Mouse (Mus musculus): ENCODE results near the gene Slc13a2. TPM values are rescaled to one million over a fixed set of nuclear protein-coding genes. Genes with fewer than 3 reads are reported as not detected.

The Slc13a2 gene
- polyA plus RNA-seq, 1 experiment from 2014 or later: 31.4 TPM

- Histone ChIP-seq H3K27ac (ENCODE audit: low read depth, low read length) (no peak overlapping the region), H3K9ac (ENCODE audit: low read depth, low read length) (no peak overlapping the region), H3K36me3 (ENCODE audit: control insufficient read depth, insufficient read depth) (no peaks in the 10 kb centered on the region), H3K4me3 (ENCODE audit: low read depth, low read length) (no peak overlapping the region), H3K27me3 (replicated peaks; ENCODE audit: control insufficient read depth, insufficient read depth, low read length) (0 out of 2 replicates have a peak, but pooled peaks cover 3% of the 10 kb centered on the region), H3K9me3 (ENCODE audit: control insufficient read depth) (no peaks in the 10 kb centered on the region), H3K4me1 (replicated peaks; ENCODE audit: control insufficient read depth, insufficient read depth, low read length) (no peaks in the 10 kb centered on the region), H3K4me2 (replicated peaks; ENCODE audit: low read depth) (no peak overlapping the region)
- no peak for ATAC-seq
- 31% methylated on average over 5 of the region's 5 CpGs for WGBS
- TF ChIP-seq CTCF (IDR thresholded peaks at IDR 0.05; ENCODE audit: low read depth): peak; percentile 85
These were observed 33.3 kb upstream of the Slc13a2 start for GRCm38 (mm10) chr11:78455308-78455707.

DNA sequence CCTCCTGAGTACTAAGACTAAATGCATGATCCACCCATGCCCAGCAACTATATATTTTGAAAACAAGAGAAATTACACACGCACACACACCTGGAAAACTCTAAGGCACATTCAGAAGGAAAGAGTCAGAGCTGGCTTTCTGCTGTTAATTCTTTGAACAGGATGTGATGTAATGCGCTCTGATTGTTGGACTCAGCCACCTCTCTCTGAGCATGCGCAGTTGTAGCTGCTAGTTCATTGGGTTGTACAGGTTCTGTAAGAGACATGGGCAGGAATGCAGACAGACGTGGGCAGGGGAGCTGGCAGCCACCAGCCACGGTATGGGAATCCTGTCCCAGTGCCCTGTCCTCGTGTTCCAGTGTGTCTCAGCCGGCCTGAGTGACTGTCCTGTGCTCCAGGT is 32.3 kb upstream of the Slc13a2 start:
- no peak for TF ChIP-seq CTCF (IDR thresholded peaks at IDR 0.05; ENCODE audit: low read depth)
- WGBS: 69% methylated on average over 7 of the region's 7 CpGs
- no peak overlapping the region for H3K27ac ChIP-seq (ENCODE audit: low read depth, low read length)
- H3K36me3 ChIP-seq (ENCODE audit: control insufficient read depth, insufficient read depth): no peaks in the 10 kb centered on the region
- no peak overlapping the region for H3K4me2 ChIP-seq (replicated peaks; ENCODE audit: low read depth)
- 0 out of 2 replicates have a peak, but pooled peaks cover 3% of the 10 kb centered on the region for H3K27me3 ChIP-seq (replicated peaks; ENCODE audit: control insufficient read depth, insufficient read depth, low read length)
- no peak overlapping the region for H3K4me3 ChIP-seq (ENCODE audit: low read depth, low read length)
- H3K9ac ChIP-seq (ENCODE audit: low read depth, low read length): no peak overlapping the region
- H3K9me3 ChIP-seq (ENCODE audit: control insufficient read depth): no peaks in the 10 kb centered on the region
- H3K4me1 ChIP-seq (replicated peaks; ENCODE audit: control insufficient read depth, insufficient read depth, low read length): no peaks in the 10 kb centered on the region
- no peak for ATAC-seq

DNA sequence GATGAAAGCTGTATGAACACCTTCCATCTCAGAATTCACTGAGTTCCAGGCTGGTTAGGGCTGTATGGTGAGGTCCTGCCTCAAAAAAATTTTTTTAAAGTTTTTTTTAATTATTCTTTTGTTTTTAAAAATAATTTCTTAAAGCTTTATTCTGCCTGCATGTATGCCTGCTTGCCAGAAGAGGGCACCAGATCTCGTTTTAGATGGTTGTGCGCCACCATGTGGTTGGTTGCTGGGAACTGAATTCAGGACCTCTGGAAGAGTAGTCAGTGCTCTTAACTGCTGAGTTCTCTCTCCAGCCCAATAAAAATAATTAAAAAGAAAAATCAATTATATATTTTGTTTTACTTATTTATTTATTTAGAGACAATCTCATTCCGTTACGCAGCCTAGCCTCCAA is 31.7 kb upstream of the Slc13a2 start:
- Histone ChIP-seq H3K4me1 (replicated peaks; ENCODE audit: control insufficient read depth, insufficient read depth, low read length) (no peaks in the 10 kb centered on the region), H3K4me2 (replicated peaks; ENCODE audit: low read depth) (no peak overlapping the region), H3K27ac (ENCODE audit: low read depth, low read length) (no peak overlapping the region), H3K4me3 (ENCODE audit: low read depth, low read length) (no peak overlapping the region), H3K27me3 (replicated peaks; ENCODE audit: control insufficient read depth, insufficient read depth, low read length) (0 out of 2 replicates have a peak, but pooled peaks cover 3% of the 10 kb centered on the region), H3K9me3 (ENCODE audit: control insufficient read depth) (no peaks in the 10 kb centered on the region), H3K36me3 (ENCODE audit: control insufficient read depth, insufficient read depth) (no peaks in the 10 kb centered on the region), H3K9ac (ENCODE audit: low read depth, low read length) (no peak overlapping the region)
- TF ChIP-seq CTCF (IDR thresholded peaks at IDR 0.05; ENCODE audit: low read depth): peak; percentile 90
- 18% methylated on average over 4 of the region's 4 CpGs for WGBS
- no peak for ATAC-seq

- ATAC-seq: no peak
- no peaks in the 10 kb centered on the region for H3K4me1 ChIP-seq (replicated peaks; ENCODE audit: control insufficient read depth, insufficient read depth, low read length)
These were observed 28.3 kb upstream of the Slc13a2 start for GRCm38 (mm10) chr11:78450337-78450736.

DNA sequence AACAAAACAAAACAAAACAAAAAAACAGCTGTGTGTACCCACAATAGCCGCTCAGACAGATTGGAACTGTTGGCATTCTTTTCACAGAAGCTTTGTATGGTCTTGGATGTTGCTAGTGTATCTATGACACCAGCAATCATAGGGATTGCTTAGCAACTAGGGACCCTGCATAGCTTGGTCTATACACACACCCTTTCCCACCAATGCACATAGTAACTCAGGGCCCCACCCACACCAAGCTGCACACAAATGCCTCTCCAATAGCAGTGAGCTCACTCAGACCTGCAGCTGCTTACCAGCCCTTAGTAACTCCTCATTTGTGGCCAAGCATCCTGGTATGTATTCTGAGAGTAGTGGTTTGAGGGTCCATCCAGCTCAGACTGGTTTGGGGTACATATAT is 26.2 kb upstream of the Slc13a2 start:
- ATAC-seq: no peak
- H3K4me2 ChIP-seq (replicated peaks; ENCODE audit: low read depth): no peak overlapping the region
- no peak for TF ChIP-seq CTCF (IDR thresholded peaks at IDR 0.05; ENCODE audit: low read depth)
- no peak overlapping the region for H3K4me3 ChIP-seq (ENCODE audit: low read depth, low read length)
- H3K27me3 ChIP-seq (replicated peaks; ENCODE audit: control insufficient read depth, insufficient read depth, low read length): no peaks in the 10 kb centered on the region
- H3K9ac ChIP-seq (ENCODE audit: low read depth, low read length): no peak overlapping the region
- 88% methylated on average over 1 of the region's 1 CpGs for WGBS
- H3K9me3 ChIP-seq (ENCODE audit: control insufficient read depth): no peaks in the 10 kb centered on the region
- no peaks in the 10 kb centered on the region for H3K36me3 ChIP-seq (ENCODE audit: control insufficient read depth, insufficient read depth)
- H3K4me1 ChIP-seq (replicated peaks; ENCODE audit: control insufficient read depth, insufficient read depth, low read length): no peaks in the 10 kb centered on the region
- no peak overlapping the region for H3K27ac ChIP-seq (ENCODE audit: low read depth, low read length)

More at GRCm38 (mm10) chr11:78450337-78450736, 28.3 kb upstream of the Slc13a2 start:
- H3K27me3 ChIP-seq (replicated peaks; ENCODE audit: control insufficient read depth, insufficient read depth, low read length): no peaks in the 10 kb centered on the region
- no peak for TF ChIP-seq CTCF (IDR thresholded peaks at IDR 0.05; ENCODE audit: low read depth)
- no peak overlapping the region for H3K4me2 ChIP-seq (replicated peaks; ENCODE audit: low read depth)
- WGBS: 52% methylated on average over 2 of the region's 2 CpGs
- H3K9ac ChIP-seq (ENCODE audit: low read depth, low read length): no peak overlapping the region
- no peaks in the 10 kb centered on the region for H3K9me3 ChIP-seq (ENCODE audit: control insufficient read depth)
- H3K4me3 ChIP-seq (ENCODE audit: low read depth, low read length): no peak overlapping the region
- H3K36me3 ChIP-seq (ENCODE audit: control insufficient read depth, insufficient read depth): no peaks in the 10 kb centered on the region
- no peak overlapping the region for H3K27ac ChIP-seq (ENCODE audit: low read depth, low read length)

- no peak overlapping the region for H3K4me3 ChIP-seq (ENCODE audit: low read depth, low read length)
- no peak overlapping the region for H3K27ac ChIP-seq (ENCODE audit: low read depth, low read length)
- H3K27me3 ChIP-seq (replicated peaks; ENCODE audit: control insufficient read depth, insufficient read depth, low read length): no peaks in the 10 kb centered on the region
- no peak for TF ChIP-seq CTCF (IDR thresholded peaks at IDR 0.05; ENCODE audit: low read depth)
- H3K9me3 ChIP-seq (ENCODE audit: control insufficient read depth): no peaks in the 10 kb centered on the region
- ATAC-seq: no peak
- no peak overlapping the region for H3K4me2 ChIP-seq (replicated peaks; ENCODE audit: low read depth)
- 59% methylated on average over 3 of the region's 3 CpGs for WGBS
- H3K36me3 ChIP-seq (ENCODE audit: control insufficient read depth, insufficient read depth): no peaks in the 10 kb centered on the region
- no peaks in the 10 kb centered on the region for H3K4me1 ChIP-seq (replicated peaks; ENCODE audit: control insufficient read depth, insufficient read depth, low read length)
- H3K9ac ChIP-seq (ENCODE audit: low read depth, low read length): no peak overlapping the region
These were observed 25.2 kb upstream of the Slc13a2 start for GRCm38 (mm10) chr11:78447168-78447567.

- 81% methylated on average over 5 of the region's 5 CpGs for WGBS
- H3K27ac ChIP-seq (ENCODE audit: low read depth, low read length): no peak overlapping the region
- H3K36me3 ChIP-seq (ENCODE audit: control insufficient read depth, insufficient read depth): no peaks in the 10 kb centered on the region
- H3K9me3 ChIP-seq (ENCODE audit: control insufficient read depth): no peaks in the 10 kb centered on the region
- no peak overlapping the region for H3K4me2 ChIP-seq (replicated peaks; ENCODE audit: low read depth)
- no peaks in the 10 kb centered on the region for H3K27me3 ChIP-seq (replicated peaks; ENCODE audit: control insufficient read depth, insufficient read depth, low read length)
- TF ChIP-seq CTCF (IDR thresholded peaks at IDR 0.05; ENCODE audit: low read depth): no peak
- ATAC-seq: no peak
- H3K9ac ChIP-seq (ENCODE audit: low read depth, low read length): no peak overlapping the region
- no peak overlapping the region for H3K4me3 ChIP-seq (ENCODE audit: low read depth, low read length)
- H3K4me1 ChIP-seq (replicated peaks; ENCODE audit: control insufficient read depth, insufficient read depth, low read length): no peaks in the 10 kb centered on the region
These were observed 21.1 kb upstream of the Slc13a2 start for GRCm38 (mm10) chr11:78443115-78443514.

All from intestine, postnatal 0 days (tissue).